Mouse (Mus musculus) CH12.LX (cell line): ENCODE measurements around the gene Zbtb20.

Source experiments
- MAZ ChIP-seq: IDR thresholded peaks from 2 replicates; pipeline ENCODE4 v1.6.1; 2012; ENCODE audit warnings: low read depth, mild to moderate bottlenecking, inconsistent platforms, low read length, improper control_type of control experiment, moderate library complexity
- RAD21 ChIP-seq: IDR thresholded peaks from 2 replicates; pipeline ENCODE4 v1.6.1; 2011; ENCODE audit warnings: low read depth, mild to moderate bottlenecking, low read length, improper control_type of control experiment, moderate library complexity

DNA sequence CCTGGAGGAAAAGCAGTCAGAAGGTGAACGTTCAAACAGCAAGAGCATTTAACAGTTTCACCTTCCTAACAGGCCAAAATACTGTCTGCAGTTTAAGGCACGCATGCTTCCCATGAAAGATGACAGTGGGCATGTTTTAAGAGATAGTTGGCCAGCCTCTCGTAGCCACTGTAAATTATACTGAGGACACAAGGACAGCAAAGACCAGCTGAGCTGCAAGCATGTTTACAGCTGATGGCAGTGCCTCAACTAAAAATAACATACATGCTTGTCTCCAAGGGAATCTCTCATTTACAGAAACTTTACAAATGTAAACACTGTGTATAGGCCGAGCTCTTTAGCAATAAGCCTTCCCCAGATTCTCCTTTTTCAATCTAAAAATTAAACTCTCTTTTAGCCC lies 740.7 kb downstream of the Zbtb20 start:
- TF ChIP-seq MAZ: no peak
- TF ChIP-seq RAD21: no peak
